Mouse (Mus musculus) forebrain, embryonic 11.5 days (tissue): Measurements from ENCODE around the gene Zfyve9. TPM values are rescaled to one million over a fixed set of nuclear protein-coding genes. Genes with fewer than 3 reads are reported as not detected.

ENCODE experiments used
- ATAC-seq: fragments of 200-750 bp; cut with Nextera tagmentation; replicated peaks from 2 replicates; pipeline ENCODE4 v1.8.0; 2017; ENCODE audit warnings: moderate TSS enrichment; ENCODE audit not compliant: low FRiP score
- DNase-seq: peaks from one replicate; pipeline ENCODE4 v3.0.0-alpha.2; 2017; ENCODE audit warnings: low spot score
- H3K27ac ChIP-seq: fragments of 300-500 bp; sonication (generic); 2 replicates; pipeline ENCODE4 v1.5.1; 2014; ENCODE audit warnings: low read depth, low read length
- H3K27me3 ChIP-seq: fragments of 300-500 bp; sonication (generic); 2 replicates; pipeline ENCODE4 v1.6.1; 2014; ENCODE audit warnings: mild to moderate bottlenecking, low read length, mixed read lengths; ENCODE audit not compliant: control insufficient read depth, insufficient read depth
- H3K36me3 ChIP-seq: fragments of 300-500 bp; sonication (generic); 2 replicates; pipeline ENCODE4 v1.6.1; 2014; ENCODE audit warnings: mild to moderate bottlenecking, low read length, moderate library complexity, mixed read lengths; ENCODE audit not compliant: control insufficient read depth, insufficient read depth
- H3K4me1 ChIP-seq: fragments of 300-500 bp; sonication (generic); replicated peaks from 2 replicates; pipeline ENCODE4 v1.6.1; 2014; ENCODE audit warnings: low read length, mixed read lengths; ENCODE audit not compliant: control insufficient read depth, insufficient read depth
- H3K4me2 ChIP-seq: fragments of 300-500 bp; sonication (generic); 2 replicates; pipeline ENCODE4 v1.6.1; 2014; ENCODE audit warnings: low read depth, mild to moderate bottlenecking, low read length, moderate library complexity, mixed read lengths; ENCODE audit not compliant: severe bottlenecking
- H3K4me3 ChIP-seq: fragments of 300-500 bp; sonication (generic); 2 replicates; pipeline ENCODE4 v1.5.1; 2014; ENCODE audit warnings: low read depth, low read length
- H3K9ac ChIP-seq: fragments of 300-500 bp; sonication (generic); 2 replicates; pipeline ENCODE4 v1.6.1; 2014; ENCODE audit warnings: low read length
- H3K9me3 ChIP-seq: fragments of 300-500 bp; sonication (generic); 2 replicates; pipeline ENCODE4 v1.6.1; 2016; ENCODE audit warnings: low read length, mixed read lengths; ENCODE audit not compliant: control insufficient read depth
- WGBS: fragments of 180-500 bp; shearing (Covaris S2); extraction: QIAGEN DNeasy Blood & Tissue Kit; methylation state at CpG from one replicate; pipeline ENCODE4 v1.1.7; 2014; 5-methylcytosine and 5-hydroxymethylcytosine counted together
- polyA plus RNA-seq: library from polyadenylated mRNA; unstranded; fragments of >200 nt; fragmentation: Nextera tagmentation; extraction: Ambion mirVana; gene quantifications from 2 replicates; pipeline ENCODE4 v1.2.1, GENCODE M21; 2014

Zfyve9 gene
- polyA plus RNA-seq, 1 experiment from 2014 or later = 4.8 TPM

DNA sequence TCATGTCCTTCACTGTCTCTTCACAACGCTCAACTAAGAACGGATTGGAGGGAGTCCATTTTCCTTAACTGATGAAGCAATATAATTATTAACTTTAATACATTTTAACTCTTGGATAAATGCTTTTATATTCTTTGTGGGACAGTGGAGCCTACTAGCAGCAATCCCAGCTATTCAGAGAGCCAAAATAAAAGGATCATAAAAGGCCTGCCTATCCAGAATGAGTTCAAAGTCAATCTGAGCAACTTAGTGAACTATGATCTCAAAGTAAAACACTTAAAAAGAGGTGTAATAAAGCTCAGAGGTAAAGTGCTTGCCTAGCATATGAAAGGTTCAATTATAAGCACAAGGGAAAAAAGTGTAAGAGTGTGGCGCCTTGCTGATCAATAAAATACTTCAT lies 21.0 kb downstream of the Zfyve9 start:
- WGBS = 97% methylated on average over 3 of the region's 3 CpGs
- H3K4me2 ChIP-seq = no peak overlapping the region
- H3K4me3 ChIP-seq = no peak overlapping the region
- no peaks in the 10 kb centered on the region for H3K27me3 ChIP-seq
- H3K9ac ChIP-seq = no peak overlapping the region
- no peak for DNase-seq
- no peak overlapping the region for H3K27ac ChIP-seq
- no peaks in the 10 kb centered on the region for H3K36me3 ChIP-seq
- H3K9me3 ChIP-seq = no peaks in the 10 kb centered on the region
- H3K4me1 ChIP-seq = no peaks in the 10 kb centered on the region
- ATAC-seq = no peak

DNA sequence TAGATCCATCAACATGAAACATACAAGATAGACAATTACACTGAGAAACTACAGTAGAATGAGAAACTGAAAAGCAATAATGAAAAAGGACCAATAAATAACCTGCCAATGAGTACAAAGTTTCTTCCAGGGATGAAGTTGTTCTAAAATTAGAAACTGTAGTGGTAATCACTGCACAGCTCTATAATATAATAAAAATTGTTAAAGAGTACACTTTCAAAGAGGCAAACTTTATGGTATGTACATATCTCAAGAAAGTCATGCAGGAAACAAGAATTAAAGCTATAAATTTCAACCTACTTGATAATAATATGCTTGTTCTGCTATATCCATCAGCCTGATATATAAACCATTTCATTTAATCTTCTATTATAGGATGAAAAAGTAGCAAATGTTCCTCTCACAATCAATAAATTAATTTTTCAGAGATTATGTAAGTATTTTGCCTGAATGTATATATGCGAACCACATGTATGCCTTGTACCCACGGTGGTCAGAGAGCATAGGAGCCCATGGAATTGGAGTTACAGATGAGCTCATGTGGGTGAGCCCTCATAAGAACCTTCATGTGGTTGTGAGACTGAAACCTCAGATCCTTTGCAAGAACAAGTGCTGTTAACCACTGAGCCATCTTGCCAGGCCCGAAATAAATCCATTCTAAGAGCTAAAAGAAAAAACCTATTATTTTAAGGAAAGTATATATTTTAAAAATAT lies 34.3 kb downstream of the Zfyve9 start:
- Histone ChIP-seq H3K9me3 (no peaks in the 10 kb centered on the region), H3K27ac (no peak overlapping the region), H3K4me2 (no peak overlapping the region), H3K4me1 (no peaks in the 10 kb centered on the region), H3K36me3 (no peaks in the 10 kb centered on the region), H3K4me3 (no peak overlapping the region), H3K9ac (no peak overlapping the region), H3K27me3 (no peaks in the 10 kb centered on the region)
- DNase-seq (no peak), ATAC-seq (no peak)
- 93% methylated on average over 3 of the region's 3 CpGs for WGBS

DNA sequence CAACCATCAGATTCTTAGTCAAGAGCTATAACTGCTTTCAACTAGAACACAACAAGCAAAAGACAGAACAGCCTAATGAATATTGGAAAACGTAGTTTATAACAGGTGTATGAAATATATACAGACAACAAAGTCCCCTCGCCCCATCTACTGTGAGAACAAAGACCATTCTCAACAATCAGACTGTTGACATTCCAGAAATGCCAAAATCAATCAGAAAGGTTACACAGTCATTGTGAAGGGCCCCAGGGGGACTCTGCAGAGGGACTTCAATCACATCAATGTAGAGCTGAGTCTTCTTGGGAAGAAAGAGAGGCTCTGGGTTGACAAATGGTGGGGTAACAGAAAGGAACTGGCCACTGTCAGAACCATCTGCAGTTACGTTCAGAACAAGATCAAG lies 49.0 kb downstream of the Zfyve9 start:
- Histone ChIP-seq H3K4me1 (no peaks in the 10 kb centered on the region), H3K9ac (no peak overlapping the region), H3K4me2 (no peak overlapping the region), H3K27ac (no peak overlapping the region), H3K9me3 (no peaks in the 10 kb centered on the region), H3K27me3 (no peaks in the 10 kb centered on the region), H3K4me3 (no peak overlapping the region), H3K36me3 (no peaks in the 10 kb centered on the region)
- ATAC-seq (no peak), DNase-seq (no peak)
- WGBS = 34% methylated on average over 3 of the region's 3 CpGs

DNA sequence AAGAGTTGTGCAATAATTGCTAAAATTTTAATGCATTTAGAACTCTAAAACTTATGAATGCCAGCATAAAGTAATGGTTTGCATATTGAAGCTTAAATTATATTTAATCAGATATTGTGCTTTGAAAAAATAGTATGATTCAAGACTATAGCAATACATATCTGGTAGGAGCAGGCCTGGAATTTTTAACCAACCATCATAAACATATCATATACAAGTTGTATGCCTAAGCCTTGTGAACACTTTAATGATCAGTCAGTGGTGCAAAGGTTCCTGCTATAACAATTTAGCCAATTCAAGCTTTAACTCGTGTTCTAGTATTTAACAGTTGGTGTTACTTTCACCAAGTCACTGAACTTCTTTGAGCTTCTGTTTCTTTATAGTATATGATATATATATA lies 50.1 kb downstream of the Zfyve9 start:
- H3K4me2 ChIP-seq = no peak overlapping the region
- DNase-seq (no peak), ATAC-seq (no peak)
- no peak overlapping the region for H3K27ac ChIP-seq
- no peaks in the 10 kb centered on the region for H3K4me1 ChIP-seq
- no peaks in the 10 kb centered on the region for H3K27me3 ChIP-seq
- no peaks in the 10 kb centered on the region for H3K9me3 ChIP-seq
- no peaks in the 10 kb centered on the region for H3K36me3 ChIP-seq
- no peak overlapping the region for H3K9ac ChIP-seq
- no peak overlapping the region for H3K4me3 ChIP-seq
- 90% methylated on average over 1 of the region's 1 CpGs for WGBS

DNA sequence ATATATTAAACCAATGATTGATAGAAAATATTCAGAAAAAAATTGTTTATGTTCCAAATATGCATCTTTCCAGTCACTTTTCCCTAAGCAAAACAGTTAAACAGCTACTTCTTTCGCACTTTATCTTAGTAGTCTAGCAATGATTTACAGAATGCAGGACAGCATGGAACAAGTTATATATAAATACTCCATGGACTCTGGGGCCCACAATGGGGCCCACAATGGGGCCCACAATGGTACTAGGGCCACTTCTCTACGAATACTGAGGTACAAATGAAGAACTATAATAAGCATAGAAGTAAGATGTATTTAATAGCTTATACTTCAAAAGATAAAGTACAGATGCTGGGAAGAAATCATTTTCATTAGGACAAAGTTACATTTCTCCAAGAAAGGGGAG lies 56.5 kb downstream of the Zfyve9 start:
- Histone ChIP-seq H3K27ac (no peak overlapping the region), H3K9ac (no peak overlapping the region), H3K4me3 (no peak overlapping the region), H3K4me2 (no peak overlapping the region), H3K36me3 (no peaks in the 10 kb centered on the region), H3K9me3 (no peaks in the 10 kb centered on the region), H3K27me3 (no peaks in the 10 kb centered on the region), H3K4me1 (no peaks in the 10 kb centered on the region)
- 92% methylated on average over 2 of the region's 2 CpGs for WGBS
- ATAC-seq (no peak), DNase-seq (no peak)

DNA sequence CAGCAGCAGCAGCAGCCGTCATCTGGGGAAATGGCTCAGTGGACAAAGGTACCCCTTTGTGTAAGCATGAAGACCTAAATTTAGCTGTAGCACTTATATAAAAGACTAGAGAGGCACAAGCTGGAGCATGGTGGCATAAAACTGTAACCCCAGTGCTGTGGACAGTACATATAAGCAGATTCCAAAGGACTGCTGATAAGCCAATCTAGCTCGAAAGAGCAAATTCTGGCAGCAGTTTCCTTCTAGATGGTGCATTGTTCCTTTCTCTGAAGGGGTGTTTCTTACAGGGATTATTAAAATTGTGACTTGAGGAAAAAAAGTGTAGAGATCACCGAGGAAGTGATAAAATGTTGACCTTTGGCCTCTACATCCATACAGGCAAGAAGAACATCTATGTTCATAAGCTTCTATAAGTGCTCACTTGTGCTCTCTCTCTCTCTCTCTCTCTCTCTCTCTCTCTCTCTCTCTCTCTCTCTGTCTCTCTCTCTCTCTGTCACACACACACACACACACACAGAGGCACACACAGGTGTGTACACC lies 59.3 kb downstream of the Zfyve9 start:
- Histone ChIP-seq H3K9ac (no peak overlapping the region), H3K27me3 (no peaks in the 10 kb centered on the region), H3K36me3 (no peaks in the 10 kb centered on the region), H3K27ac (no peak overlapping the region), H3K4me3 (no peak overlapping the region), H3K9me3 (no peaks in the 10 kb centered on the region), H3K4me1 (no peaks in the 10 kb centered on the region), H3K4me2 (no peak overlapping the region)
- ATAC-seq (no peak), DNase-seq (no peak)
- WGBS = 90% methylated on average over 3 of the region's 3 CpGs

DNA sequence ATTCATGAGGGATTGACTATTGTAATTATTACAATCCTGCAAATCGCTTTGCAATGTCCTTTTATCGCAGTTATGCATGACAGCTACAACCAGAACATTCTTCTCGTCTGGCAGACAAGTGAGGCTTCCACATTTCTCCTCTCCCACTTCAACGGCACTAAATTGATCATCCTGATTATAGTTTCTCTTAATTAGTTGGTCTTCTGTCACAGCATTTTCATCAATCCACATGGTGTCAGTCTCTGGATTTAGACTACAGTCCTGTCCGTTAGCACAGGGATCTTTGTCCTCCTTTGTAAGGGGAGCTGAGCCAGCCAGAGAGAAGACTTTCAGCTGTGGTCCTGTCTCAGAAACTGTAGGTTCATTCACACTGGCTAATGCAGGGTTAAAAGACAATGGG lies 61.2 kb downstream of the Zfyve9 start, which contains the start of gene 3110021N24Rik:
Gene 3110021N24Rik, plus strand, starts transcription at position 301 of the 400 bp plus-strand sequence.
- H3K9me3 ChIP-seq = no peaks in the 10 kb centered on the region
- no peak within 1 kb of the TSS for H3K9ac ChIP-seq
- H3K4me1 ChIP-seq = no peaks in the 10 kb centered on the region
- H3K4me3 ChIP-seq = no peak within 1 kb of the TSS
- no peak within 1 kb of the TSS for H3K4me2 ChIP-seq
- H3K27ac ChIP-seq = no peak within 1 kb of the TSS
- H3K36me3 ChIP-seq = no peaks in the 10 kb centered on the region
- no peaks in the 10 kb centered on the region for H3K27me3 ChIP-seq
- ATAC-seq = no peak
- no peak for DNase-seq
- WGBS = 86% methylated on average over 5 of the region's 5 CpGs

DNA sequence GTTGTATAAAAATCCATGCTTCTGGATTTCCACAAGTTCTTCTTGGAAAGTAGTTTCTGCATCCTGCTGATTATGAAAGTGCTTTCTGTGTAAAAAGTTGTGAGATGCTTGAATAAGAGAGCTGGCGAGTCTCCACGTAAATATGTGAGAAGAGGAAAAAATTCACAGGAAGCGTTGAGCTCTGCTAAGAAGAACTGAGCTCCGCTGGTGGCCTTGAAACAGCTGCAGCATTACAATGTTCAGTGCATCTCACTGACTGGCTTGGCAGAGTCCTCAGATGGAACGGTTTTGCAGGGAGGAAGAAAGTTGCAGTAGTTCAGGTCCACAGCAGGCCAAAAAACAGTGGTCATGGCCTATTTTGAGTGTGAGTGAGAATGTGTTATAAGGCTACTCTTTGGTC lies 72.4 kb downstream of the Zfyve9 start:
- H3K36me3 ChIP-seq = no peaks in the 10 kb centered on the region
- H3K4me2 ChIP-seq = no peak overlapping the region
- ATAC-seq (no peak), DNase-seq (no peak)
- no peak overlapping the region for H3K9ac ChIP-seq
- H3K9me3 ChIP-seq = no peaks in the 10 kb centered on the region
- no peak overlapping the region for H3K27ac ChIP-seq
- no peaks in the 10 kb centered on the region for H3K4me1 ChIP-seq
- 89% methylated on average over 5 of the region's 5 CpGs for WGBS
- no peaks in the 10 kb centered on the region for H3K27me3 ChIP-seq
- no peak overlapping the region for H3K4me3 ChIP-seq

DNA sequence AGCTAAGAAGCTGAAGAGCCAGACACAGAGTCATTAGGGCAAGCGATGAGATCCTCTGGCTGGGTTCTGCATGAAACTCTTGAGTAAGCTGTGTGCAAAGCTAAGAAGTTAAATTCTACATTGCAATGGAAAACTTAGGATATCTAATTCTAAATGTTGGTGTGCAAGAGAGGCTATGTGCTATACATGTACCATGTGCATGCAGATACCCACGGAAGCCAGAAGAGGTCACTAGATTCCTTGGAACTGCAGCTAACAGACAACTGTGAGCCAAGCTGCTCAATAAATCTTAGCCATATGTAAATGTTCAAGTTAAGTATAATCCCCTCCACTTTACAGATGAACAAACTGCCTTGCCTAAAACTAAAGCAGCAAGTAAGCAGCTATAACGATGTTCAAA lies 83.7 kb downstream of the Zfyve9 start:
- DNase-seq = no peak
- Histone ChIP-seq H3K4me3 (no peak overlapping the region), H3K9ac (no peak overlapping the region), H3K27me3 (no peaks in the 10 kb centered on the region), H3K4me2 (no peak overlapping the region), H3K4me1 (no peaks in the 10 kb centered on the region), H3K27ac (no peak overlapping the region), H3K9me3 (no peaks in the 10 kb centered on the region), H3K36me3 (no peaks in the 10 kb centered on the region)
- WGBS = 56% methylated on average over 3 of the region's 3 CpGs
- ATAC-seq = no peak
